Mouse (Mus musculus) lung, adult 2 months (tissue): ENCODE results near the gene Klf6.

Experiments used
- CTCF ChIP-seq: fragments of 200-500 bp; IDR thresholded peaks from 2 replicates; pipeline ENCODE4 v1.5.1; 2011; ENCODE audit warnings: mild to moderate bottlenecking, low read length, control low read depth; ENCODE audit not compliant: insufficient read depth
- POLR2A ChIP-seq: fragments of 200-500 bp; IDR thresholded peaks from 2 replicates; pipeline ENCODE4 v1.6.1; 2011; ENCODE audit warnings: low read depth, mild to moderate bottlenecking, control low read depth, low read length, borderline replicate concordance; ENCODE audit errors: extremely low read depth

GRCm38 (mm10) chr13:5861157-5862002, at the start of gene Klf6:
- TF ChIP-seq CTCF: no peak
- peak; percentile 100 for TF ChIP-seq POLR2A
